Mouse (Mus musculus) heart, postnatal 0 days (tissue): ENCODE measurements around the gene Hspg2. TPM values are rescaled to one million over a fixed set of nuclear protein-coding genes. Genes with fewer than 3 reads are reported as not detected.

Source experiments
- ATAC-seq: fragments of 200-750 bp; cut with Nextera tagmentation; 2 replicates; pipeline ENCODE4 v1.8.0; 2017; ENCODE audit warnings: low read depth, moderate number of reproducible peaks, moderate library complexity; ENCODE audit not compliant: insufficient read depth
- DNase-seq: peaks from one replicate; pipeline ENCODE4 v3.0.0-alpha.2; 2016; ENCODE audit warnings: low spot score
- H3K27ac ChIP-seq: fragments of 300-500 bp; sonication (generic); 2 replicates; pipeline ENCODE4 v1.5.1; 2014; ENCODE audit warnings: low read depth, mild to moderate bottlenecking
- H3K27me3 ChIP-seq: fragments of 300-500 bp; sonication (generic); 2 replicates; pipeline ENCODE4 v1.6.1; 2014; ENCODE audit warnings: low read length, mixed read lengths; ENCODE audit not compliant: control insufficient read depth, insufficient read depth
- H3K36me3 ChIP-seq: fragments of 300-500 bp; sonication (generic); replicated peaks from 2 replicates; pipeline ENCODE4 v1.6.1; 2014; ENCODE audit warnings: low read length, mixed read lengths; ENCODE audit not compliant: control insufficient read depth, insufficient read depth
- H3K4me1 ChIP-seq: fragments of 300-500 bp; sonication (generic); 2 replicates; pipeline ENCODE4 v1.6.1; 2014; ENCODE audit warnings: antibody characterized with exemption; ENCODE audit not compliant: control insufficient read depth, insufficient read depth
- H3K4me2 ChIP-seq: fragments of 300-500 bp; sonication (generic); 2 replicates; pipeline ENCODE4 v1.6.1; 2014; ENCODE audit warnings: low read depth, mild to moderate bottlenecking, low read length, moderate library complexity
- H3K4me3 ChIP-seq: fragments of 300-500 bp; sonication (generic); 2 replicates; pipeline ENCODE4 v1.5.1; 2014; ENCODE audit warnings: low read depth, low read length
- H3K9ac ChIP-seq: fragments of 300-500 bp; sonication (generic); replicated peaks from 2 replicates; pipeline ENCODE4 v1.6.1; 2014; ENCODE audit warnings: low read depth, low read length, mixed read lengths
- H3K9me3 ChIP-seq: fragments of 300-500 bp; sonication (generic); replicated peaks from 2 replicates; pipeline ENCODE4 v1.6.1; 2016; ENCODE audit warnings: low read length; ENCODE audit not compliant: control insufficient read depth
- CTCF ChIP-seq: IDR thresholded peaks from 2 replicates; pipeline ENCODE4 v1.5.1; 2016; ENCODE audit warnings: antibody characterized with exemption, control low read depth, low read depth
- EP300 ChIP-seq: IDR thresholded peaks from 2 replicates; pipeline ENCODE4 v1.6.1; 2016; ENCODE audit warnings: antibody characterized with exemption, low read depth
- WGBS: fragments of 180-500 bp; shearing (Covaris S2); extraction: QIAGEN DNeasy Blood & Tissue Kit; methylation state at CpG from one replicate; pipeline ENCODE4 v1.1.7; 2014; 5-methylcytosine and 5-hydroxymethylcytosine counted together
- polyA plus RNA-seq: library from polyadenylated mRNA; unstranded; fragments of >200 nt; fragmentation: Nextera tagmentation; extraction: Ambion mirVana; gene quantifications from 2 replicates; pipeline ENCODE4 v1.2.1, GENCODE M21; 2015
- total RNA-seq: library from RNA; depleted of rRNA; stranded (reverse); fragments of >200 nt; gene quantifications from 2 replicates; pipeline ENCODE4 v1.2.3, GENCODE M21; 2014; ENCODE audit warnings: low replicate concordance

Gene Hspg2
- total and polyA plus RNA-seq, 2 experiments from 2014 or later = 42.4 to 473 TPM

- Histone ChIP-seq H3K36me3 (no peaks in the 10 kb centered on the region; the same call in 1 of the 2 replicates), H3K4me1 (peaks cover 70% of the 10 kb centered on the region), H3K27ac (peak overlapping the region; percentile 97), H3K4me2 (peak overlapping the region; percentile 33), H3K9ac (peak overlapping the region; percentile 32), H3K27me3 (no peaks in the 10 kb centered on the region), H3K4me3 (no peak overlapping the region), H3K9me3 (no peaks in the 10 kb centered on the region)
- WGBS = 8% methylated on average over 12 of the region's 12 CpGs
- DNase-seq = peak; percentile 96
- ATAC-seq = peak; percentile 88
- TF ChIP-seq EP300 = peak; percentile 96
- peak; percentile 78 for TF ChIP-seq CTCF
Observed at GRCm38 (mm10) chr4:137488571-137489303, 20.2 kb downstream of the Hspg2 start.

GRCm38 (mm10) chr4:137489996-137490395 is 21.4 kb downstream of the Hspg2 start:
- H3K4me2 ChIP-seq = peak overlapping the region; percentile 33
- no peaks in the 10 kb centered on the region for H3K9me3 ChIP-seq
- H3K27ac ChIP-seq = peak overlapping the region; percentile 97
- H3K9ac ChIP-seq = peak overlapping the region; percentile 37
- no peak for ATAC-seq
- H3K4me1 ChIP-seq = peaks cover 66% of the 10 kb centered on the region
- no peak overlapping the region for H3K4me3 ChIP-seq
- H3K27me3 ChIP-seq = no peaks in the 10 kb centered on the region
- no peaks in the 10 kb centered on the region; the same call in 1 of the 2 replicates for H3K36me3 ChIP-seq
- 31% methylated on average over 8 of the region's 8 CpGs for WGBS
- no peak for DNase-seq
- no peak for TF ChIP-seq CTCF
- peak; percentile 58; the same call in 1 of the 2 replicates for TF ChIP-seq EP300

GRCm38 (mm10) chr4:137492563-137492962 is 24.0 kb downstream of the Hspg2 start:
- H3K9ac ChIP-seq = no peak overlapping the region
- H3K4me1 ChIP-seq = peaks cover 57% of the 10 kb centered on the region
- H3K4me2 ChIP-seq = no peak overlapping the region
- ATAC-seq = no peak
- no peaks in the 10 kb centered on the region for H3K27me3 ChIP-seq
- H3K4me3 ChIP-seq = no peak overlapping the region
- TF ChIP-seq EP300 (no peak), CTCF (no peak)
- no peaks in the 10 kb centered on the region; the same call in 1 of the 2 replicates for H3K36me3 ChIP-seq
- H3K9me3 ChIP-seq = no peaks in the 10 kb centered on the region
- peak overlapping the region; percentile 95 for H3K27ac ChIP-seq
- WGBS = 36% methylated on average over 11 of the region's 11 CpGs
- DNase-seq = no peak

GRCm38 (mm10) chr4:137493187-137493586 is 24.6 kb downstream of the Hspg2 start:
- Histone ChIP-seq H3K9me3 (no peaks in the 10 kb centered on the region), H3K9ac (no peak overlapping the region), H3K4me2 (no peak overlapping the region), H3K27ac (peak overlapping the region; percentile 95), H3K27me3 (no peaks in the 10 kb centered on the region), H3K4me3 (no peak overlapping the region), H3K4me1 (peaks cover 57% of the 10 kb centered on the region), H3K36me3 (no peaks in the 10 kb centered on the region; the same call in 1 of the 2 replicates)
- no peak for TF ChIP-seq EP300
- no peak for TF ChIP-seq CTCF
- ATAC-seq = no peak
- 68% methylated on average over 4 of the region's 4 CpGs for WGBS
- no peak for DNase-seq

GRCm38 (mm10) chr4:137494751-137495500 is 26.4 kb downstream of the Hspg2 start:
- no peaks in the 10 kb centered on the region for H3K27me3 ChIP-seq
- ATAC-seq (peak; percentile 58), DNase-seq (peak; percentile 75)
- H3K4me1 ChIP-seq = peaks cover 61% of the 10 kb centered on the region
- TF ChIP-seq CTCF (no peak), EP300 (0 out of 2 replicates have a peak, but pooled peaks have one; percentile 24)
- peak overlapping the region; percentile 95 for H3K27ac ChIP-seq
- no peaks in the 10 kb centered on the region; the same call in 1 of the 2 replicates for H3K36me3 ChIP-seq
- peak overlapping the region; percentile 22; the same call in 1 of the 2 replicates for H3K4me2 ChIP-seq
- peak overlapping the region; percentile 53 for H3K9ac ChIP-seq
- no peak overlapping the region for H3K4me3 ChIP-seq
- H3K9me3 ChIP-seq = no peaks in the 10 kb centered on the region
- WGBS = 10% methylated on average over 19 of the region's 19 CpGs
